Mouse (Mus musculus): ENCODE data around the gene 4930447C04Rik.

GRCm38 (mm10) chr12:72973161-72973560 is 32.6 kb upstream of the 4930447C04Rik start:
- TF ChIP-seq EP300 (IDR thresholded peaks at IDR 0.05; ENCODE audit: low read depth) (no peak), CTCF (IDR thresholded peaks at IDR 0.05; ENCODE audit: low read depth) (peak; percentile 41)

All from liver, embryonic 14.5 days (tissue).